Mouse (Mus musculus) urinary bladder, adult 18-20 months (tissue): ENCODE measurements at regions not wholly inside any gene's neighbourhood (a gene's known extent, or its start where the extent isn't known, plus 50 kb on each side); places are given as distances from the start of the nearest gene placed in this dataset.

Experiments used
- DNase-seq, 2 experiments: peaks; one replicate each; pipeline ENCODE4 v3.0.0; 2022; ENCODE audit warnings: low spot score in 2 of 2, mixed read lengths in 2 of 2

GRCm38 (mm10) chr13:71507421-71507931 lies 456.0 kb downstream of the Irx1 start:
- no peak for DNase-seq

DNA sequence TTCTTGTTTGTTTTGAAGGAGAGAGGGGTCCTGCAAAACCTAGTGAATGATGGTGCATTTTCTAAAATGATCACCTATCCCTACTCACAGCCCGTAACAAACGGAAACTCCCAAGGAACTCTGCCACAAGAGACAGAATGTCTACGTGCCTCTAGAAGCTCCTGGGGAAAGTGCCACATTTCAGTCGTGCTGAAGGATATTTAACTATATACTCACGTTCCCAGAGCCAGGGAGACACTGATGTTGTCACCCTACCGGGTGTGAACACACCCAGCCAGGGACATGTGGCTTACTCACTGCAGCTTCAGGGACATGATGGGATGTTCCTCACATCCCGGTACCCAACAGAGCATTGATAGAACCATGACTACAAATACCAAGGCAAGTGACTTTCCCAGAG lies 456.7 kb downstream of the Irx1 start:
- DNase-seq, result no peak

- no peak for DNase-seq
Observed at GRCm38 (mm10) chr13:71489773-71490172, 473.8 kb downstream of the Irx1 start.

DNA sequence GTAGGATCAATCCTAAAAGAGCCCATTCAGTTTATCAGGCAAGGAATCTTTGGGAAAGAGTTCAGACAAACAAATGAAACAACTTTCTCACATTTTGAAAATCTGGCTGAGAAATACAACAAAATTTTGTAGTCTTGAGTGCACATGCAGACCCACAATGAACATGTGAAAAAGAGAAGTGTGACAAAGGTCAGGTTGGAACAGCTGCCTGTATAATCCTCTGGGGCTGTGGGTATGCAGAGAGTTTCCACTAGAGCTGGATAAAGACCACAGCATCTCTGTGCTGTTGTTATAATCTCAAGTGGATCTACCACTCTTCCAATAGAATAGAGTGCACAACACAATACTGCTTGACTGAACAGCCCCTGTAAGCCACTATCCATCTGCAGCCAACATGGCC lies 482.3 kb downstream of the Irx1 start:
- no peak for DNase-seq

GRCm38 (mm10) chr13:71461552-71461951 lies 502.0 kb downstream of the Irx1 start:
- no peak for DNase-seq

DNA sequence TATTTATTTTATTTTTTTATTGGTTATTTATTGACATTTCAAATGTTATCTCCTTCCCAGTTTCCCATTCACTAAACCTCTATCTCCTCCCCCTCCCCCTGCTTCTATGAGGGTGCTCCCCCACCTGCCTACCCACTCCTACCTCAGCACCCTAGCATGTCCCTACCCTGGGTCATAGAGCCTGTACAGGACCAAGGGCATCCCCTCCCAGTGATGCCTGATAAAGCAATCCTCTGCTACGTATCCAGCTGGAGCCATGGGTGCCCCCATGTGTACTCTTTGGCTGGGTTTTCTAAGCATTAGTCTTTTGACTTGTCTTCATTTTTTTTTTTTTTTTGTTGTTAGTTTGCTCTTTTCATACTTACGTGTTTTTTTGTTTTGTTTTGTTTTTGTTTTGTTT lies 502.9 kb downstream of the Irx1 start:
- DNase-seq, result no peak

- no peak for DNase-seq
Observed at GRCm38 (mm10) chr13:71460097-71460496, 503.4 kb downstream of the Irx1 start.

GRCm38 (mm10) chr13:71459022-71459536 lies 504.4 kb downstream of the Irx1 start:
- no peak for DNase-seq

DNA sequence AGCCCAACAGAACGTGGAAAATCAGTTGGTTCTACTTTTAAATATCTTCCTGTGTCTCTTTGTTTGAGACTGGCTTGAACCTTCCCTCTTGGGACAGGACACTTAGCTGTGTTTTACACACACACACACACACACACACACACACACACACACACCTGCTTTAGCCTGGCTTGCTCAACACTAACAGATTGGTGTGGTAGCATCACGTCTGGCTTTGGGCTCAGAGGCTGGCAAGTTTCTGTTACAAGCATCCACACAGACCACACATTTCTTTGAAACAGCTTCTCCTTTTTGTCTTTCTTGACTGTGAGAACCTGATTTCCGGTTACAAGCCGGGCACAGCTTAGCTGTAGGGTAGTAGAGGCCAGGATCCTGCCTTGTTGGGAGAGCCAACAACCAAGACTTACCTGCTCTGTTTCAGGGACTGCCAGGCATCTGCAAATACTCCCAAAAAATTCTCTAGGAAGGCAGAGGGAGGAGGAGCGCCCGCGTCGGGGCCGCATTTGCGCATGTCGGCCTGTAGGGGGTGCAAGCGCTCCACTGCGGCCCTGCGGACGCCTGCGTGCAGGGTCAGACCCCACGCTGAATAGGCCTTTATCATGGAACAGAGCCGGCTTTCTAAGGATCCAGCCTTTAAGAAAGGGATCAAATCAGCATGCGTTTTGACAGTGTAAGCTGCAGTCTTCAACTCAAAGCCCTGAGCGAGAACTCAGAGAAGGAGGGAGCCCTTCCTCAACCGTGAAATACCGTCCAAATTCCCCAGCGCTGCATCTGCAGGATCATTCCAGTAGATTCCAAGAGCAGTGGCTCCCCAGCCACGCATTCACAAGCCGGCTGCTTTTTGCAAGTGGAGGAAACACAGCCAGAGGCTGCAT lies 505.2 kb downstream of the Irx1 start:
- DNase-seq, result peak; percentile 20 to 61

GRCm38 (mm10) chr13:71457550-71457949 lies 506.0 kb downstream of the Irx1 start:
- DNase-seq, result no peak

- no peak for DNase-seq
Observed at GRCm38 (mm10) chr13:71452258-71452657, 511.3 kb downstream of the Irx1 start.

- no peak for DNase-seq
Observed at GRCm38 (mm10) chr13:71437601-71438099, 525.9 kb downstream of the Irx1 start.

GRCm38 (mm10) chr13:71403654-71404560 lies 559.6 kb downstream of the Irx1 start:
- DNase-seq, result no peak

- no peak for DNase-seq
Observed at GRCm38 (mm10) chr13:71393716-71394309, 552.2 kb upstream of the Adamts16 start.

DNA sequence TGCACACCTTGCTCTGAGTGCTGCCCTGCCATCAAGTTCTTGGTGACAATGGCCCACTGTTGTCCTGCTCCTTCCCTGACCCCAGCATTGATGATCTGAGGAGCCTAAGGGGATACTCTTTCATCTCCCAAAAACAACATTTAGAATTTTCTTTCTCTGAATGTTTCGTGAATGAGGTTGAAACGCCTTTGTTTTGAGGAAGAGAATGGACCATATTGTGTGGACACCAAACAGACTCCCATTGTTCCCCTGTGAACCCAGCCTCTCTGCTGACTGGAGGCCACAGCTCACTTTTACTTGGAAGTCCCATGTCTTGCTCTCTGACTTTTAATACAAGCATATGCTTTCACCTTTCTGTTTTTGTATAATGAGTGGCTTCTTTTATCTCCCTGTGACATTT lies 537.0 kb upstream of the Adamts16 start:
- no peak for DNase-seq

DNA sequence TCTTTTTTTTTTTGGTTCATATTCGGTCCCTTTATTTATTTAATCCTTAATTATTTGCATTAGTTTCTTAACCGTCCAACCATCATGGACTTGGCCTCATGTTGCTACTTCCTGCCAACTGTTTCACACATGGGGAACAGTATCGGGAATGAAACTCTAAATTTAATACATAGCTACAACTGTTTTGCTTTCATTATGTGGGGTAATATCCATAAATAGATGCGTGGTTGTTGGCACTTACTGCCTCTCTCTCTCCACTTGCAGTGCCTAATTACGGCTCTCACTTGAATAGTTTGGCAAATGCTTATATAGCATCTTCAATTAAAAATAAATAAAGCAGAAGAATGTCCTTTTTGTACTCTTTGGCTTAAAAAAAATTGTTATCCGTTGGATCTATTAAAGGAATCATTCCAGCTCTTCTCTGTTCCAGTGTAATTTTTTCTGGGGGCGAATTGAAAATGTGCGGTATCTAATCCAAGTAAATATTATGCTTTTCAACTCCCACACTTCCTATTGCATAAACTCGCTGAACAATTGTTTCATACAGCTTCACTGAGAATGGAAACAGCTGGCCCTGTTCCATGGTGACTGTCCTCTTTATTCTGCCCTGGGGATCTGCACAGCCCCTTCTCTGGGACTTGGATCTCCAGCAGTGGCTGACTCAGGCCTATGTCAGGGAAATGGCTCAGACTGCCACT lies 534.4 kb upstream of the Adamts16 start:
- peak in 1 of 2 experiments; percentile 24 for DNase-seq

GRCm38 (mm10) chr13:71372701-71373685 lies 531.4 kb upstream of the Adamts16 start:
- no peak for DNase-seq

- DNase-seq, result no peak
Observed at GRCm38 (mm10) chr13:71369832-71370231, 528.2 kb upstream of the Adamts16 start.

DNA sequence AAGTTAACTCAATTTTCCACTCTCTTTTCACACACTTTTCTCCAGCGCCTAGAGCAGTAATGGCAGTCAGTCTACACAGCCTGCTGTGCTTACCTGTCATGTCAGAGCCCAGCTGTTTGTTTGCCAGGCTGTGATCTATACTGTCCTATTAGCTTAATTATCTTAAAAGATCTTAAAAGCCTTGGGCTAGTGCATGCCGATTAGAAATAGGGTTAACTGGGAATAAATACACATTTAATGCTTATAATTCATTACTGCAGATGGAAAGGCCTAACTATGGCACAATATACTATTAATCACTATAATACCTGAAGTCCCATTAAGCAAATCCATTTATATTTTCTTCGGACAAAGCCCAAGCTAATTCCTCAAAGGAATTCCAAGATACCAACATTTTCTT lies 523.6 kb upstream of the Adamts16 start:
- DNase-seq, result no peak

- DNase-seq, result no peak
Observed at GRCm38 (mm10) chr13:71362311-71362710, 520.7 kb upstream of the Adamts16 start.
